Mouse (Mus musculus) embryonic facial prominence, embryonic 14.5 days (tissue): ENCODE measurements around the gene Crb1. TPM values are rescaled to one million over a fixed set of nuclear protein-coding genes. Genes with fewer than 3 reads are reported as not detected.
"Not testable (repeated sequence)": the region's sequence is repeated elsewhere in the genome, so short reads cannot be mapped to it uniquely, and the experiment has no call there.

Source experiments
- ATAC-seq: fragments of 200-750 bp; cut with Nextera tagmentation; 2 replicates; pipeline ENCODE4 v1.8.0; 2017; ENCODE audit warnings: low read depth, moderate number of reproducible peaks, moderate TSS enrichment
- DNase-seq: peaks from one replicate; pipeline ENCODE4 v3.0.0-alpha.2; 2015; ENCODE audit warnings: low spot score
- H3K27ac ChIP-seq: fragments of 300-500 bp; sonication (generic); replicated peaks from 2 replicates; pipeline ENCODE4 v1.5.1; 2014; ENCODE audit warnings: low read depth, mild to moderate bottlenecking, low read length, moderate library complexity
- H3K27me3 ChIP-seq: fragments of 300-500 bp; sonication (generic); replicated peaks from 2 replicates; pipeline ENCODE4 v1.6.1; 2014; ENCODE audit warnings: low read length; ENCODE audit not compliant: control insufficient read depth, insufficient read depth
- H3K36me3 ChIP-seq: fragments of 300-500 bp; sonication (generic); 2 replicates; pipeline ENCODE4 v1.6.1; 2014; ENCODE audit warnings: low read length, mixed read lengths; ENCODE audit not compliant: control insufficient read depth, insufficient read depth
- H3K4me1 ChIP-seq: fragments of 300-500 bp; sonication (generic); 2 replicates; pipeline ENCODE4 v1.6.1; 2014; ENCODE audit warnings: antibody characterized with exemption, low read length; ENCODE audit not compliant: control insufficient read depth, insufficient read depth
- H3K4me2 ChIP-seq: fragments of 300-500 bp; sonication (generic); 2 replicates; pipeline ENCODE4 v1.6.1; 2014; ENCODE audit warnings: low read depth, mild to moderate bottlenecking, low read length, moderate library complexity, mixed read lengths
- H3K4me3 ChIP-seq: fragments of 300-500 bp; sonication (generic); 2 replicates; pipeline ENCODE4 v1.5.1; 2014; ENCODE audit warnings: low read depth, mild to moderate bottlenecking, low read length
- H3K9ac ChIP-seq: fragments of 300-500 bp; sonication (generic); 2 replicates; pipeline ENCODE4 v1.6.1; 2014; ENCODE audit warnings: low read depth, mild to moderate bottlenecking, low read length, moderate library complexity, mixed read lengths
- H3K9me3 ChIP-seq: fragments of 300-500 bp; sonication (generic); 2 replicates; pipeline ENCODE4 v1.6.1; 2016; ENCODE audit warnings: low read length; ENCODE audit not compliant: control insufficient read depth
- WGBS: fragments of 180-500 bp; shearing (Covaris S2); extraction: QIAGEN DNeasy Blood & Tissue Kit; methylation state at CpG from one replicate; pipeline ENCODE4 v1.1.7; 2014; 5-methylcytosine and 5-hydroxymethylcytosine counted together
- polyA plus RNA-seq: library from polyadenylated mRNA; unstranded; fragments of >200 nt; fragmentation: Nextera tagmentation; extraction: Ambion mirVana; gene quantifications from 2 replicates; pipeline ENCODE4 v1.2.1, GENCODE M21; 2014

Gene Crb1
- polyA plus RNA-seq, 1 experiment from 2014 or later, result 0.10 TPM

GRCm38 (mm10) chr1:139314297-139314874 lies 62.5 kb downstream of the Crb1 start:
- WGBS, result 78% methylated on average over 4 of the region's 4 CpGs
- H3K9me3 ChIP-seq, result no peaks in the 10 kb centered on the region
- no peaks in the 10 kb centered on the region for H3K4me1 ChIP-seq
- no peak overlapping the region for H3K27ac ChIP-seq
- H3K36me3 ChIP-seq, result no peaks in the 10 kb centered on the region
- no peaks in the 10 kb centered on the region for H3K27me3 ChIP-seq
- peak; percentile 24 for DNase-seq
- ATAC-seq, result no peak
- no peak overlapping the region for H3K4me3 ChIP-seq
- H3K9ac ChIP-seq, result no peak overlapping the region
- no peak overlapping the region for H3K4me2 ChIP-seq

- ATAC-seq, result no peak
- Histone ChIP-seq H3K27ac (no peak overlapping the region), H3K27me3 (no peaks in the 10 kb centered on the region), H3K36me3 (no peaks in the 10 kb centered on the region), H3K9me3 (no peaks in the 10 kb centered on the region), H3K4me1 (no peaks in the 10 kb centered on the region), H3K9ac (no peak overlapping the region), H3K4me2 (no peak overlapping the region), H3K4me3 (no peak overlapping the region)
- WGBS, result 59% methylated on average over 4 of the region's 4 CpGs
- DNase-seq, result no peak
These were observed 68.0 kb downstream of the Crb1 start for GRCm38 (mm10) chr1:139308915-139309314.

- not testable (repeated sequence) for H3K27ac ChIP-seq, H3K4me1 ChIP-seq, H3K9me3 ChIP-seq, ATAC-seq, H3K27me3 ChIP-seq, H3K9ac ChIP-seq, H3K4me2 ChIP-seq, DNase-seq, H3K4me3 ChIP-seq, H3K36me3 ChIP-seq
These were observed 74.4 kb downstream of the Crb1 start for GRCm38 (mm10) chr1:139302519-139302918.

- Histone ChIP-seq H3K36me3 (no peaks in the 10 kb centered on the region), H3K9ac (no peak overlapping the region), H3K9me3 (no peaks in the 10 kb centered on the region), H3K4me3 (no peak overlapping the region), H3K4me1 (no peaks in the 10 kb centered on the region), H3K27me3 (no peaks in the 10 kb centered on the region), H3K4me2 (no peak overlapping the region), H3K27ac (no peak overlapping the region)
- 75% methylated on average over 5 of the region's 5 CpGs for WGBS
- ATAC-seq (no peak), DNase-seq (no peak)
These were observed 75.1 kb downstream of the Crb1 start for GRCm38 (mm10) chr1:139301830-139302229.

GRCm38 (mm10) chr1:139292023-139292422 lies 84.9 kb downstream of the Crb1 start:
- Histone ChIP-seq H3K9me3 (no peaks in the 10 kb centered on the region), H3K36me3 (no peaks in the 10 kb centered on the region), H3K4me1 (no peaks in the 10 kb centered on the region), H3K27ac (no peak overlapping the region), H3K4me2 (no peak overlapping the region), H3K27me3 (no peaks in the 10 kb centered on the region), H3K9ac (no peak overlapping the region), H3K4me3 (no peak overlapping the region)
- DNase-seq (no peak), ATAC-seq (no peak)
- 74% methylated on average over 4 of the region's 4 CpGs for WGBS

- ATAC-seq, result no peak
- Histone ChIP-seq H3K9me3 (no peaks in the 10 kb centered on the region), H3K36me3 (no peaks in the 10 kb centered on the region), H3K27ac (no peak overlapping the region), H3K4me3 (no peak overlapping the region), H3K4me2 (no peak overlapping the region), H3K4me1 (no peaks in the 10 kb centered on the region), H3K9ac (no peak overlapping the region), H3K27me3 (no peaks in the 10 kb centered on the region)
- no peak for DNase-seq
- 62% methylated on average over 1 of the region's 1 CpGs for WGBS
These were observed 85.3 kb downstream of the Crb1 start for GRCm38 (mm10) chr1:139291593-139291992.

GRCm38 (mm10) chr1:139276619-139277320 lies 100.1 kb downstream of the Crb1 start:
- WGBS, result 74% methylated on average over 4 of the region's 4 CpGs
- H3K36me3 ChIP-seq, result no peaks in the 10 kb centered on the region
- H3K9me3 ChIP-seq, result no peaks in the 10 kb centered on the region
- H3K4me2 ChIP-seq, result no peak overlapping the region
- no peak for ATAC-seq
- no peak for DNase-seq
- no peaks in the 10 kb centered on the region for H3K27me3 ChIP-seq
- no peak overlapping the region for H3K4me3 ChIP-seq
- no peaks in the 10 kb centered on the region for H3K4me1 ChIP-seq
- no peak overlapping the region for H3K27ac ChIP-seq
- no peak overlapping the region for H3K9ac ChIP-seq

GRCm38 (mm10) chr1:139267844-139268243 lies 109.1 kb downstream of the Crb1 start:
- Histone ChIP-seq H3K4me2 (no peak overlapping the region), H3K27me3 (no peaks in the 10 kb centered on the region), H3K9me3 (no peaks in the 10 kb centered on the region), H3K9ac (no peak overlapping the region), H3K4me1 (no peaks in the 10 kb centered on the region), H3K4me3 (no peak overlapping the region), H3K36me3 (no peaks in the 10 kb centered on the region), H3K27ac (no peak overlapping the region)
- DNase-seq (peak; percentile 84), ATAC-seq (no peak)
- 16% methylated on average over 6 of the region's 6 CpGs for WGBS

GRCm38 (mm10) chr1:139264245-139264644 lies 112.7 kb downstream of the Crb1 start:
- no peak for ATAC-seq
- no peak overlapping the region for H3K4me3 ChIP-seq
- WGBS, result 88% methylated on average over 1 of the region's 1 CpGs

More at GRCm38 (mm10) chr1:139264245-139264644, 112.7 kb downstream of the Crb1 start:
- no peak overlapping the region for H3K27ac ChIP-seq
- no peaks in the 10 kb centered on the region for H3K4me1 ChIP-seq
- H3K36me3 ChIP-seq, result no peaks in the 10 kb centered on the region
- no peak overlapping the region for H3K4me2 ChIP-seq
- H3K27me3 ChIP-seq, result no peaks in the 10 kb centered on the region
- H3K9ac ChIP-seq, result no peak overlapping the region
- no peak for DNase-seq
- no peaks in the 10 kb centered on the region for H3K9me3 ChIP-seq
